Mouse (Mus musculus) forebrain, postnatal 0 days (tissue): ENCODE measurements around the gene Lysmd3. TPM values are rescaled to one million over a fixed set of nuclear protein-coding genes. Genes with fewer than 3 reads are reported as not detected.
A peak's percentile ranks its signal among the peaks of the same experiment; 100 is the strongest.

Experiments used
- ATAC-seq: fragments of 200-750 bp; cut with Nextera tagmentation; 2 replicates; pipeline ENCODE4 v1.8.0; 2017; ENCODE audit warnings: mild to moderate bottlenecking, moderate library complexity
- DNase-seq: peaks from one replicate; pipeline ENCODE4 v3.0.0-alpha.2; 2015
- H3K27ac ChIP-seq: fragments of 300-500 bp; sonication (generic); 2 replicates; pipeline ENCODE4 v1.5.1; 2014; ENCODE audit warnings: low read depth, mild to moderate bottlenecking, antibody characterized with exemption, low read length, moderate library complexity, mixed read lengths
- H3K27me3 ChIP-seq: fragments of 300-500 bp; sonication (generic); 2 replicates; pipeline ENCODE4 v1.6.1; 2014; ENCODE audit warnings: mild to moderate bottlenecking, low read length, mixed read lengths; ENCODE audit not compliant: insufficient read depth
- H3K36me3 ChIP-seq: fragments of 300-500 bp; sonication (generic); 2 replicates; pipeline ENCODE4 v1.6.1; 2014; ENCODE audit warnings: mild to moderate bottlenecking, moderate library complexity; ENCODE audit not compliant: insufficient read depth
- H3K4me1 ChIP-seq: fragments of 300-500 bp; sonication (generic); 2 replicates; pipeline ENCODE4 v1.6.1; 2014; ENCODE audit warnings: antibody characterized with exemption; ENCODE audit not compliant: insufficient read depth
- H3K4me2 ChIP-seq: fragments of 300-500 bp; sonication (generic); 2 replicates; pipeline ENCODE4 v1.6.1; 2014; ENCODE audit warnings: low read depth, mild to moderate bottlenecking, moderate library complexity
- H3K4me3 ChIP-seq: fragments of 300-500 bp; sonication (generic); 2 replicates; pipeline ENCODE4 v1.5.1; 2014; ENCODE audit warnings: low read depth, low read length, mixed read lengths
- H3K9ac ChIP-seq: fragments of 300-500 bp; sonication (generic); 2 replicates; pipeline ENCODE4 v1.6.1; 2014; ENCODE audit warnings: mild to moderate bottlenecking
- H3K9me3 ChIP-seq: fragments of 300-500 bp; sonication (generic); 2 replicates; pipeline ENCODE4 v1.6.1; 2016; ENCODE audit warnings: low read length
- CTCF ChIP-seq: sonication (generic); IDR thresholded peaks from 2 replicates; pipeline ENCODE4 v1.5.1; 2016; ENCODE audit warnings: antibody characterized with exemption, control low read depth, low read depth
- whole genome bisulfite sequencing: fragments of 180-500 bp; shearing (Covaris S2); extraction: QIAGEN DNeasy Blood & Tissue Kit; methylation state at CpG from one replicate; pipeline ENCODE4 v1.1.7; 2014; 5-methylcytosine and 5-hydroxymethylcytosine counted together
- polyA plus RNA-seq: library from polyadenylated mRNA; unstranded; fragments of >200 nt; fragmentation: Nextera tagmentation; extraction: Ambion mirVana; gene quantifications from 2 replicates; pipeline ENCODE4 v1.2.1, GENCODE M21; 2015
- total RNA-seq: library from RNA; depleted of rRNA; stranded (reverse); fragments of >200 nt; gene quantifications from 2 replicates; pipeline ENCODE4 v1.2.3, GENCODE M21; 2014; rRNA removed

Lysmd3 gene
- total and polyA plus RNA-seq, 2 experiments from 2014 or later: 13.3 to 24.7 TPM

DNA sequence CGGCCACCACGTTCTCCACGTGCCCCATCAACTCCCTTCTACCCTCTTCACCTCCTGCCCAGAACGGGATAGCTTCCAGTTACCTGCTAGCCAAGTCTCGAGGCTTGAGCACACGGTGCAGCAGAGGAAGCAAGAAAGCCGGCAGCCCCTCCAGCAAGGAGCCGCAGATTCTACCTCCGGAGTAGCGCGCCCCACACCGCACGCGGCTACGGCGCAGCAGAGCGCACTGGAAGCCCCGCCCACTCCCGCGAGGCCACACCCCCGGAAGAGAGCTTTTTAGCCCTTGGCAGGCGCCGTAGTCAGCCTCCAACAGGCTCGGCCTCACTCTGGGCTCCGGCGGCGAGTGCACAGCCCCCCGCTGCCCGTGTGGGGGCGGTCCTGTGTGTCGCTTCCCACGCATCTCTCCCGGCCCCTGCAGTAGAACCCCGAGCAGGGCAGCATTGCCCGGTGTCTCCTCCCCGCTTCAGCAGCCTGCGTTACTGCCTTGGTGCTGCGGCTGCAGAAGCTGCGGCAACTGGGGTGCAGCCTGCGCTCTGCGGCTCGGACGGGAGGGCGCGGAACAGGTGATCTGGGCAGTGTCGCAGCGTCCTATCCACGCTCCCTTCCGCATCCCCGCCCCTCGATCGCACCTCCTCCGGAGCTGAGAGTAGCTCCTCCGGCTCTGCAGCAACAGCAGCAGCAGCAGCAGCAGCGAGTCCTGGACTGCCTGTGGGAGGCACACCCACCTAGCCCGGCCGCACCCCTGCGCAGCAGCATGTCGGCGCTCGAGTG, 53.5 kb downstream of the Lysmd3 start, which contains the start of the genes Polr3g and Mblac2:
Polr3g (minus strand) TSS at position 239 of the 771 bp plus-strand sequence.
Mblac2 (plus strand) TSS at position 567 of the 771 bp plus-strand sequence.
- no peaks in the 10 kb centered on the region for H3K36me3 ChIP-seq
- H3K4me3 ChIP-seq: peak within 1 kb of the TSS; percentile 85
- peak; percentile 96 for DNase-seq
- H3K9me3 ChIP-seq: no peaks in the 10 kb centered on the region
- no peaks in the 10 kb centered on the region for H3K27me3 ChIP-seq
- ATAC-seq: peak; percentile 97
- peak within 1 kb of the TSS; percentile 87 for H3K27ac ChIP-seq
- peak within 1 kb of the TSS; percentile 81 for H3K9ac ChIP-seq
- H3K4me1 ChIP-seq: peaks cover 10% of the 10 kb centered on the region; the same call in 1 of the 2 replicates
- H3K4me2 ChIP-seq: peak within 1 kb of the TSS; percentile 92
- 3% methylated on average over 61 of the region's 61 CpGs for WGBS
- peak; percentile 52 for TF ChIP-seq CTCF

DNA sequence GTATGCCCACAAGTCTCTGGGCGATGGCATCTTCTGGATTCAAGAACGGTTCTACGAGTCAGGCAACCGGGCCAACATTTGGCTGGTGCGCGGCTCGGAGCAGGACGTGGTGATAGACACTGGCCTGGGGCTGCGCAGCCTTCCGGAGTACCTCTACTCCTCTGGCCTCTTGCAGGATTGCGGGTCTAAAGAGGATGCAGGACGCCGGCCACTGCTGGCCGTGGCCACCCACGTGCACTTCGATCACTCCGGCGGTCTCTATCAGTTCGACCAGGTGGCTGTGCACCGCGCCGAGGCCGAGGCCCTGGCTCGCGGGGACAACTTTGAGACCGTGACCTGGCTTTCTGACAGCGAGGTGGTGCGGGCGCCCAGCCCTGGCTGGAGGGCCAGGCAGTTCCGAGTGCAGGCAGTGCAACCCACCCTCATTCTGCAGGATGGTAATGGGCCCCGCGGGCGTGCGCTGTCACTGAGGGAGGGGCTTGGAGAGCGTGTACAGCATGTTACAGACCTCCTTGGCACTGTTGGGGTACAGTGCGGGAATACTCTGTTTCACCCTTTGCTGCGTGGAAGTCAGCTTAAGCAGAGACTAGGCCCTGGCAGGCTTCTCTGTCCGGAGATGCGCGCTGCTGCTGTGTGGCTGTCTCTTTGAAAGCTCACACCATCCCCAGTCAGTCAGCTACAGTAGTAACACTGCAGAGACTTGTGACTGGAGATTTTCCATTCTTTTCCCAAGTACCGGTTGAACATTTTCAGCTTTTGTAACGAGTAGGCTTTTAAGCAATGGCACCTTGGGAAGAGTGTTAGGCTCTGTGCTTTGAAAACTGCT, 54.3 kb downstream of the Lysmd3 start:
- WGBS: 2% methylated on average over 42 of the region's 42 CpGs
- TF ChIP-seq CTCF: no peak
- Histone ChIP-seq H3K27ac (peak overlapping the region; percentile 87), H3K9ac (peak overlapping the region; percentile 81), H3K4me3 (peak overlapping the region; percentile 85), H3K36me3 (no peaks in the 10 kb centered on the region), H3K4me1 (peaks cover 10% of the 10 kb centered on the region; the same call in 1 of the 2 replicates), H3K27me3 (no peaks in the 10 kb centered on the region), H3K4me2 (peak overlapping the region; percentile 92), H3K9me3 (no peaks in the 10 kb centered on the region)
- DNase-seq (peak; percentile 55), ATAC-seq (peak; percentile 30)

DNA sequence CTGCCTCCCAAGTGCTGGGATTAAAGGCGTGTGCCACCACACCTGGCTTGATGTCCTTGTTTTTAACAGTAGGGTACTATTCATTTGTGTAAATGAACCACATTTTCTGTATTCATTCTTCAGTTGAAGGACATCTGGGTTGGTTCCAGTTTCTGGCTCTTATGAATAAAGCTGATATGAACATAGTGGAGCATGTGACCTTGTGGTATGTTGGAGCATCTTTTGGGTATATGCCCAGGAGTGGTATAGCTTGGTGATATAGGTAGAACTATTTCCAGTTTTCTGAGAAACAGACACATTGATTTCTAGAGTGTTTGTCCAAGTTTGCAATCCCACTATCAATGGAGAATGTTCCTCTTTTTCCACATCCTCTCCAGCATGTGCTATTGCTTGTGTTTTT, 56.4 kb downstream of the Lysmd3 start:
- no peak for DNase-seq
- TF ChIP-seq CTCF: no peak
- H3K27ac ChIP-seq: no peak overlapping the region
- H3K9ac ChIP-seq: no peak overlapping the region
- 89% methylated on average over 1 of the region's 1 CpGs for WGBS
- no peak overlapping the region for H3K4me3 ChIP-seq
- no peaks in the 10 kb centered on the region for H3K27me3 ChIP-seq
- H3K4me2 ChIP-seq: no peak overlapping the region
- peaks cover 10% of the 10 kb centered on the region; the same call in 1 of the 2 replicates for H3K4me1 ChIP-seq
- no peaks in the 10 kb centered on the region for H3K36me3 ChIP-seq
- no peaks in the 10 kb centered on the region for H3K9me3 ChIP-seq
- ATAC-seq: no peak

Other genes starting within 250 kb of the Lysmd3 start
- gene Adgrv1, start 24.5 kb upstream of the Lysmd3 start, total RNA-seq: 10.2 and 13.5 TPM in 2 replicates
- gene Adgrv1, start 24.5 kb upstream of the Lysmd3 start, polyA plus RNA-seq: 3.9 and 6.1 TPM in 2 replicates
- 2.2 and 3.0 TPM in 2 replicates for gene Polr3g, start 53.4 kb downstream of the Lysmd3 start, total RNA-seq
- gene Polr3g, start 53.4 kb downstream of the Lysmd3 start, polyA plus RNA-seq: 2.4 and 2.5 TPM in 2 replicates
- gene Mblac2, start 53.7 kb downstream of the Lysmd3 start, total RNA-seq: 36.7 and 37.2 TPM in 2 replicates
- 41.4 and 51.2 TPM in 2 replicates for gene Mblac2, start 53.7 kb downstream of the Lysmd3 start, polyA plus RNA-seq
- 128 and 174 TPM in 2 replicates for gene Cetn3, start 125.4 kb downstream of the Lysmd3 start, total RNA-seq
- gene Cetn3, start 125.4 kb downstream of the Lysmd3 start, polyA plus RNA-seq: 426 and 574 TPM in 2 replicates